Mouse (Mus musculus): ENCODE data around the gene Cpa4. TPM values are rescaled to one million over a fixed set of nuclear protein-coding genes. Genes with fewer than 3 reads are reported as not detected.

The Cpa4 gene
- polyA plus RNA-seq, 1 experiment, result 0.16 TPM

DNA sequence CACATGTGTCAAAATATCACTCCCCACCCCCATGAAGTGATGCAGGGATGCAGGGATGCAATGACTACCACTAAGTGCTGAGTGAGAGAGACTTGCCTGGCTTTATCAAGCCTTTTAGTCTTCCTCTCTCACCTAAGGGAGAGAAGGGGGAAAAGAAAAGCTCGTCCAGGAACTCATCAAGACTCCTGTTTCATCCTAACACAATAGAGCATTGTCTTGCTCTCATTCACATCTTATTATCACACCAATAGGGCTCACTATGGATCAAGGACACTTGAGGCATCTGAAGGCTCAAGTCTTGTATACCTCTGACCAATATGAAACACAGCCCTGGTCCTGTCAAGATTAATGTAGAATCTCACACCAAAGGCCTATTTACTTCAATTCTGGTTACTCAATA, 32.8 kb downstream of the Cpa4 start:
- no peaks in the 10 kb centered on the region for H3K4me1 ChIP-seq (ENCODE audit: control insufficient read depth, insufficient read depth, low read length)
- WGBS, result 71% methylated on average over 1 of the region's 1 CpGs
- no peak for DNase-seq

DNA sequence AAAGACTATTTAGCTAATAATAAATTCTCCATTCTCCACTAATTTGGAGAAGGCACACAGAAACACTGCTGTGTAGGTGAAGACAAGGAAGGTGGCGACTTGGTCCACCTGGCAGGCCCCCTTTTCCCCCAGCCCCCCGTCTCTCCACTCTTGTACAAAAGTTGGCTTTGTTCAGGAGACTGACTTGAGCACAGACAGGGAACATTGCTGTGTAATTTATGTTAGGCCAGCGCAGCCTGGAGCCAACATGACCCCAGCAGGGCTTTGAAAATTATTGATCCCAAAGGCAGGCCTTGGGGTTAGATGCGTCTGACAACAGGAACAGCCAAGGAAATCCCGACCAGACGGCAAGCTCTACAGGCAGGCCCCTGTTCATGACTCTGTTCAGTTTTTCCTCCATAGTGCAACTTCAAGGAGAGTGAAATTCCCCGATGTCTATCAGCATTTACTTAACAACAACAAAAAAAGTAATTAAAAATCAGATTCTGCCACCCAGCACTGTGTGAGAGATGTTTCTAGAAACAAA, 36.2 kb downstream of the Cpa4 start:
- Histone ChIP-seq H3K4me1 (ENCODE audit: control insufficient read depth, insufficient read depth, low read length) (no peaks in the 10 kb centered on the region), H3K4me3 (replicated peaks; ENCODE audit: insufficient read depth, low read depth, low read length) (no peak overlapping the region), H3K27me3 (ENCODE audit: control insufficient read depth, insufficient read depth, low read length) (no peaks in the 10 kb centered on the region), H3K27ac (ENCODE audit: insufficient read depth, low read length) (no peak overlapping the region)
- no peak for DNase-seq
- WGBS, result 84% methylated on average over 7 of the region's 7 CpGs
- TF ChIP-seq CTCF (IDR thresholded peaks at IDR 0.05; ENCODE audit: borderline replicate concordance, insufficient read depth, low read depth, low read length) (no peak), POLR2A (IDR thresholded peaks at IDR 0.05; ENCODE audit: borderline replicate concordance, insufficient read depth, low read length) (no peak)

More for the DNA sequence above, 32.8 kb downstream of the Cpa4 start:
- TF ChIP-seq POLR2A (IDR thresholded peaks at IDR 0.05; ENCODE audit: borderline replicate concordance, insufficient read depth, low read length), result no peak
- no peak for TF ChIP-seq CTCF (IDR thresholded peaks at IDR 0.05; ENCODE audit: borderline replicate concordance, insufficient read depth, low read depth, low read length)
- Histone ChIP-seq H3K27me3 (ENCODE audit: control insufficient read depth, insufficient read depth, low read length) (no peaks in the 10 kb centered on the region), H3K4me3 (replicated peaks; ENCODE audit: insufficient read depth, low read depth, low read length) (no peak overlapping the region), H3K27ac (ENCODE audit: insufficient read depth, low read length) (no peak overlapping the region)

DNA sequence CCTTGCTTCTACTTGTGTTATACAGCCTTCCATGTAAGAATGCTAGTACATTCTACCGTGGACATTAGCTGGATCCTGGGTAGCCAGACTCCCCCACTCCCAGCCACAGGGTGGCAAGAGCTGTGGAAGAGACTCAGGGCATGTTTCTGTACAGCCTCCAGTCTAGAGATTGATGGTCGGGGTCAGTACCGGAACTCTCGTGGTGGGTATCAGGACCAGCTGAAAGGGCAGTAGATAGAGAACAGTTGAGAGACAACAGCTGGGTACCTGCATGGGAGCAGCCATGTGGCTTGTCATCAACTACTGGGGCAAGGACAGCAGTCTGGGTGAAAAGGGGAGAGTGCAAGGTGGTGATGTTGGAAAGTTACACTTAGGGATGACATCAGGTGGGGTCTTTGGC, 36.9 kb downstream of the Cpa4 start:
- no peak for TF ChIP-seq POLR2A (IDR thresholded peaks at IDR 0.05; ENCODE audit: borderline replicate concordance, insufficient read depth, low read length)
- no peak for TF ChIP-seq CTCF (IDR thresholded peaks at IDR 0.05; ENCODE audit: borderline replicate concordance, insufficient read depth, low read depth, low read length)
- Histone ChIP-seq H3K4me3 (replicated peaks; ENCODE audit: insufficient read depth, low read depth, low read length) (no peak overlapping the region), H3K27ac (ENCODE audit: insufficient read depth, low read length) (no peak overlapping the region), H3K27me3 (ENCODE audit: control insufficient read depth, insufficient read depth, low read length) (no peaks in the 10 kb centered on the region), H3K4me1 (ENCODE audit: control insufficient read depth, insufficient read depth, low read length) (no peaks in the 10 kb centered on the region)
- WGBS, result 91% methylated on average over 4 of the region's 4 CpGs
- DNase-seq, result no peak

DNA sequence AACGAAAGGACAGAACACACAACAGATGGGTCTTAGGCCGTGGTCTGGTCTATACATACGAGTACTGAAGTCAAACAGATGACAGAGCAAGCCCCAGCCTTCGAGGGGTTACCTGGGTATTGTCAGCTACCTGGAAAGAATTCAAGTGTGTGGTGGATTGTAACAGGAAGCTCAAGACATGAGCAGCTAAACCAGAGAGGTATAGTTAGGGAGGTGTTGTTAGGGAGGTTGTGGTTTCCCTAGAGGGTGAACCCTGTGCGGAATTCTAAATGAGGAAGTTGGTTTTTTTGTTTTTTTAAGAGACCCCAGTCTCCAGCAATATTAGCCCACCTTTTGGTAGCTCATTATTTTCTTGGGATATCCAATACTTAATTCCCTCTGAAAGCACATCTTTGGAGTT, 37.5 kb downstream of the Cpa4 start:
- 88% methylated on average over 5 of the region's 5 CpGs for WGBS
- TF ChIP-seq CTCF (IDR thresholded peaks at IDR 0.05; ENCODE audit: borderline replicate concordance, insufficient read depth, low read depth, low read length), result no peak
- TF ChIP-seq POLR2A (IDR thresholded peaks at IDR 0.05; ENCODE audit: borderline replicate concordance, insufficient read depth, low read length), result no peak
- Histone ChIP-seq H3K4me1 (ENCODE audit: control insufficient read depth, insufficient read depth, low read length) (no peaks in the 10 kb centered on the region), H3K4me3 (replicated peaks; ENCODE audit: insufficient read depth, low read depth, low read length) (no peak overlapping the region), H3K27ac (ENCODE audit: insufficient read depth, low read length) (no peak overlapping the region), H3K27me3 (ENCODE audit: control insufficient read depth, insufficient read depth, low read length) (no peaks in the 10 kb centered on the region)
- no peak for DNase-seq

DNA sequence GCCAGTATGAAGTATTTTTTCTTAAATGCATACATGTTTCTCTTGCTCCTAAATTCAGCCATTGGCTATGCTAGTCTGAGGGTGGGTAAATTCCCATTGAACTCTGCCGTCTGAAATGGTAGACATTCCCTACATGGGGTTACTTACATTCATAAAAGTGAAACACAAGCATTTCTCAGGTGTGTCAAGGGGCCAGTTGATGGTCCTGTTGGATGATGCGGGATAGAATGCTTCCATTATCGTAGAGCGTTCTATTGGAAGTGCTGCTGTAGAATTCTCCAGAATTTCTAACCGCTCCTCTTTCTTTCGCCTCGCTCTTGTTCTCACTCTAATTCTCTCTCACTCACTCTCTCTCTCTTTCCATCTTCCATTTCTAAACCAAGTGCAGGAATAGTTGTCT, 42.5 kb downstream of the Cpa4 start, which contains the start of gene Cpa5:
Cpa5 (plus strand) TSS at position 301 of the 400 bp plus-strand sequence.
- Histone ChIP-seq H3K27me3 (ENCODE audit: control insufficient read depth, insufficient read depth, low read length) (no peaks in the 10 kb centered on the region), H3K4me1 (ENCODE audit: control insufficient read depth, insufficient read depth, low read length) (no peaks in the 10 kb centered on the region), H3K27ac (ENCODE audit: insufficient read depth, low read length) (no peak within 1 kb of the TSS), H3K4me3 (replicated peaks; ENCODE audit: insufficient read depth, low read depth, low read length) (no peak within 1 kb of the TSS)
- no peak for TF ChIP-seq POLR2A (IDR thresholded peaks at IDR 0.05; ENCODE audit: borderline replicate concordance, insufficient read depth, low read length)
- TF ChIP-seq CTCF (IDR thresholded peaks at IDR 0.05; ENCODE audit: borderline replicate concordance, insufficient read depth, low read depth, low read length), result no peak
- no peak for DNase-seq
- 96% methylated on average over 7 of the region's 7 CpGs for WGBS

DNA sequence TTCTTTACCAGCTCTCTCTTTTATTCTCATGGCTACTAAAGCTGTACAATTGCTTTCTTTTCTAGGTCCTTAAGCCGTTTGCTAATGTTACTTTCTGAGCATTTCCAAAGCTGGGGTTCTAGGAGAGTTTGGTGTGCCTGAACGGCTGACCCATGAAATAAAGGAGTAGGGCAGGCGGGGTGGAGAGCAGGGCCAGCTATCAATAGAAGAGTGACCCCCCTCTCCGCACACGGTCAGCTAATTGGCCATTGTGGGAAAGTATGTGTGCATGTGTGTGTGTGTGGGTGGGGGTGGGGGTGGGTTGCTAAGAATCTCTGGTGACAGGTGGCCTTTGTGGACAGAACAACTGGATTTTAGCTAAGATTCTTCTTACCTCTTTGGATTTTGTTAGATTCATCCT, 43.0 kb downstream of the Cpa4 start:
- no peak overlapping the region for H3K4me3 ChIP-seq (replicated peaks; ENCODE audit: insufficient read depth, low read depth, low read length)
- TF ChIP-seq POLR2A (IDR thresholded peaks at IDR 0.05; ENCODE audit: borderline replicate concordance, insufficient read depth, low read length) (no peak), CTCF (IDR thresholded peaks at IDR 0.05; ENCODE audit: borderline replicate concordance, insufficient read depth, low read depth, low read length) (no peak)
- no peak overlapping the region for H3K27ac ChIP-seq (ENCODE audit: insufficient read depth, low read length)
- no peak for DNase-seq
- WGBS, result 60% methylated on average over 5 of the region's 5 CpGs
- no peaks in the 10 kb centered on the region for H3K4me1 ChIP-seq (ENCODE audit: control insufficient read depth, insufficient read depth, low read length)
- no peaks in the 10 kb centered on the region for H3K27me3 ChIP-seq (ENCODE audit: control insufficient read depth, insufficient read depth, low read length)

DNA sequence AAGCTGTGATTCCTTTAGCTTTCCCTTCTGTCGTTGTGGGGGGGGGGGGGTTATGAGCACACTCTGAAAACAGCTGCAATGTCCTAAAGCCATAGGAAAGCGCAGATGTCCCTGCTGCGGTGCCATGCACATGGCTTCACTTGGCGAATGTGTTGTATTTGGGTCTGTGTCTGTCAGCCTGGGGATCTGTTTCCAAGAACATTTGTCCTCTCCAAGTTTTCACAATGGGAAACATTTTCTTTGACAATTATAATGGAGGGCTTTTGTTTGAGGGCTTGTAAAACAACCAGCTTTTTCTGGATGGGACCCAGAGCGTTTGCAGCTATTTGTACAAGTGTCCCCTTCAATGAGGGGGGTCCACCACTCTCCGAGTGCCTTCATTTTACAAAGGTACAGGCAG, 46.1 kb downstream of the Cpa4 start:
- WGBS, result 35% methylated on average over 6 of the region's 6 CpGs
- Histone ChIP-seq H3K4me3 (replicated peaks; ENCODE audit: insufficient read depth, low read depth, low read length) (no peak overlapping the region), H3K4me1 (ENCODE audit: control insufficient read depth, insufficient read depth, low read length) (peaks cover 3% of the 10 kb centered on the region), H3K27me3 (ENCODE audit: control insufficient read depth, insufficient read depth, low read length) (no peaks in the 10 kb centered on the region), H3K27ac (ENCODE audit: insufficient read depth, low read length) (no peak overlapping the region)
- no peak for TF ChIP-seq CTCF (IDR thresholded peaks at IDR 0.05; ENCODE audit: borderline replicate concordance, insufficient read depth, low read depth, low read length)
- no peak for DNase-seq

DNA sequence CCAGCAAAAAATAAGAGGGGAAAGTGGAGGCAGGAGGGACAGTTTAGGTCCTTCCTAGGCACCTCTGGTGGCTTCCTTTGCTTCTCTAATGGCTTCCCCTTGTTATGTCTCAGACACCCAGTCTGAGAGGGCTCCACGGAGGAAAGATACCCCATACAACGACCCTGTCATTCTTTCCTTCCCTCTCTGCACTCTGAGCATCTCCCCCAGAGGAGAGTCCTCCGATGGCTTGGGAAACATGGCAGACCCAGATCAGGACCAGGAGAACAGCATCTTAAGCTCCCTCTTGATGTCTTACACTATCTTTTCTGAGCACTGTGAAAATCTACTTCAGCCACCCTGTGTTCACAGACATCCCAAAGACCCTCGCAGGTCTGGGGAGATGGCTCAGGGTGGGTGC, 47.6 kb downstream of the Cpa4 start:
- no peak for TF ChIP-seq CTCF (IDR thresholded peaks at IDR 0.05; ENCODE audit: borderline replicate concordance, insufficient read depth, low read depth, low read length)
- no peak for TF ChIP-seq POLR2A (IDR thresholded peaks at IDR 0.05; ENCODE audit: borderline replicate concordance, insufficient read depth, low read length)
- no peak for DNase-seq
- H3K27ac ChIP-seq (ENCODE audit: insufficient read depth, low read length), result no peak overlapping the region
- H3K4me3 ChIP-seq (replicated peaks; ENCODE audit: insufficient read depth, low read depth, low read length), result no peak overlapping the region
- H3K4me1 ChIP-seq (ENCODE audit: control insufficient read depth, insufficient read depth, low read length), result peaks cover 3% of the 10 kb centered on the region
- 49% methylated on average over 4 of the region's 4 CpGs for WGBS
- no peaks in the 10 kb centered on the region for H3K27me3 ChIP-seq (ENCODE audit: control insufficient read depth, insufficient read depth, low read length)
